Mouse (Mus musculus) MEL (cell line): ENCODE data around the gene Drc3. TPM values are rescaled to one million over a fixed set of nuclear protein-coding genes. Genes with fewer than 3 reads are reported as not detected.

Experiments used
- DNase-seq: peaks from one replicate; pipeline ENCODE4 v3.0.0; 2011; ENCODE audit warnings: low read depth, low spot score
- H3K27ac ChIP-seq: 2 replicates; pipeline ENCODE4 v1.5.1; 2012; ENCODE audit warnings: low read depth, mild to moderate bottlenecking, control low read depth, low read length, moderate library complexity; ENCODE audit not compliant: control insufficient read depth
- H3K27me3 ChIP-seq, 2 experiments: fragments of 150-350 bp in 1 of 2; sonication (generic) in 1 of 2; 2 replicates each; pipeline ENCODE4 v1.6.1; 2012; ENCODE audit warnings: low read length in 2 of 2, mild to moderate bottlenecking in 2 of 2, improper control_type of control experiment in 1 of 2, moderate library complexity in 1 of 2; ENCODE audit not compliant: insufficient read depth in 2 of 2, control insufficient read depth in 1 of 2
- H3K36me3 ChIP-seq, 2 experiments: 2 replicates each; pipeline ENCODE4 v1.6.1; 2012 to 2014; ENCODE audit warnings: low read length in 2 of 2, improper control_type of control experiment in 1 of 2, inconsistent platforms in 1 of 2, mild to moderate bottlenecking in 1 of 2; ENCODE audit not compliant: insufficient read depth in 2 of 2, control insufficient read depth in 1 of 2
- H3K4me1 ChIP-seq, 2 experiments: fragments of 150-350 bp in 1 of 2; sonication (generic) in 1 of 2; 2 replicates each; pipeline ENCODE4 v1.6.1; 2012; ENCODE audit warnings: low read length in 2 of 2, improper control_type of control experiment in 1 of 2, mild to moderate bottlenecking in 1 of 2; ENCODE audit not compliant: insufficient read depth in 2 of 2, control insufficient read depth in 1 of 2
- H3K4me3 ChIP-seq, 2 experiments: fragments of 150-350 bp in 1 of 2; sonication (generic) in 1 of 2; 2 replicates each; pipeline ENCODE4 v1.5.1; 2012; ENCODE audit warnings: low read depth in 2 of 2, low read length in 2 of 2, mild to moderate bottlenecking in 2 of 2, moderate library complexity in 2 of 2, control low read depth in 1 of 2, improper control_type of control experiment in 1 of 2; ENCODE audit not compliant: control insufficient read depth in 1 of 2, insufficient read depth in 1 of 2
- H3K79me2 ChIP-seq: 2 replicates; pipeline ENCODE4 v1.6.1; 2012; ENCODE audit warnings: mild to moderate bottlenecking, low read length, moderate library complexity; ENCODE audit not compliant: control insufficient read depth, poor library complexity, insufficient read depth
- H3K9ac ChIP-seq: 2 replicates; pipeline ENCODE4 v1.6.1; 2012; ENCODE audit warnings: low read depth, mild to moderate bottlenecking, control low read depth, low read length, moderate library complexity; ENCODE audit not compliant: control insufficient read depth, poor library complexity, severe bottlenecking
- H3K9me3 ChIP-seq: fragments of 150-350 bp; sonication (generic); replicated peaks from 2 replicates; pipeline ENCODE4 v1.6.1; 2012; ENCODE audit warnings: mild to moderate bottlenecking, low read length, improper control_type of control experiment, moderate library complexity; ENCODE audit not compliant: insufficient read depth
- BHLHE40 ChIP-seq: IDR thresholded peaks from 2 replicates; pipeline ENCODE4 v1.6.1; 2012; ENCODE audit warnings: low read depth, mild to moderate bottlenecking, inconsistent platforms, low read length, improper control_type of control experiment, borderline replicate concordance
- CTCF ChIP-seq, 3 experiments: IDR thresholded peaks in 2 of 3; conservative IDR thresholded peaks in 1 of 3; 2 replicates each; pipeline ENCODE4 v1.5.1; 2011 to 2012; ENCODE audit warnings: low read length in 3 of 3, low read depth in 2 of 3, mild to moderate bottlenecking in 2 of 3, improper control_type of control experiment in 1 of 3, inconsistent platforms in 1 of 3, mixed read lengths in 1 of 3, moderate library complexity in 1 of 3; ENCODE audit not compliant: control insufficient read depth in 1 of 3, insufficient read depth in 1 of 3, poor library complexity in 1 of 3, severe bottlenecking in 1 of 3
- ELF1 ChIP-seq: IDR thresholded peaks from 2 replicates; pipeline ENCODE4 v1.6.1; 2014; ENCODE audit warnings: low read depth, mild to moderate bottlenecking, inconsistent platforms, low read length, improper control_type of control experiment, moderate library complexity
- EP300 ChIP-seq, 2 experiments: IDR thresholded peaks; 2 replicates each; pipeline ENCODE4 v1.6.1; 2011; ENCODE audit warnings: improper control_type of control experiment in 2 of 2, low read length in 2 of 2, low read depth in 1 of 2, mild to moderate bottlenecking in 1 of 2
- MAZ ChIP-seq: IDR thresholded peaks from 2 replicates; pipeline ENCODE4 v1.6.1; 2012; ENCODE audit warnings: low read depth, mild to moderate bottlenecking, inconsistent platforms, low read length, improper control_type of control experiment
- MYB ChIP-seq: IDR thresholded peaks from 2 replicates; pipeline ENCODE4 v1.6.1; 2011; ENCODE audit warnings: mild to moderate bottlenecking, low read depth, low read length, improper control_type of control experiment
- NRF1 ChIP-seq: IDR thresholded peaks from 2 replicates; pipeline ENCODE4 v1.6.1; 2014; ENCODE audit warnings: low read depth, mild to moderate bottlenecking, inconsistent platforms, low read length, improper control_type of control experiment, moderate library complexity; ENCODE audit not compliant: poor library complexity, insufficient read depth, severe bottlenecking
- POLR2AphosphoS5 ChIP-seq: IDR thresholded peaks from 2 replicates; pipeline ENCODE4 v1.6.1; 2012; ENCODE audit warnings: low read depth, borderline replicate concordance, mild to moderate bottlenecking, inconsistent platforms, low read length, moderate library complexity, mixed read lengths
- RAD21 ChIP-seq: IDR thresholded peaks from 2 replicates; pipeline ENCODE4 v1.6.1; 2011; ENCODE audit warnings: mild to moderate bottlenecking, low read depth, low read length, improper control_type of control experiment
- SIN3A ChIP-seq: IDR thresholded peaks from 2 replicates; pipeline ENCODE4 v1.6.1; 2012; ENCODE audit warnings: low read length, improper control_type of control experiment, inconsistent platforms
- SMC3 ChIP-seq: IDR thresholded peaks from 2 replicates; pipeline ENCODE4 v1.6.1; 2011; ENCODE audit warnings: low read depth, low read length, improper control_type of control experiment
- TBP ChIP-seq: IDR thresholded peaks from 2 replicates; pipeline ENCODE4 v1.8.0; 2011; ENCODE audit warnings: low read depth, low read length, improper control_type of control experiment
- TCF12 ChIP-seq: IDR thresholded peaks from 2 replicates; pipeline ENCODE4 v1.6.1; 2014; ENCODE audit warnings: low read depth, mild to moderate bottlenecking, inconsistent platforms, low read length, improper control_type of control experiment, moderate library complexity
- USF1 ChIP-seq: IDR thresholded peaks from 2 replicates; pipeline ENCODE4 v1.6.1; 2014; ENCODE audit warnings: low read depth, mild to moderate bottlenecking, inconsistent platforms, low read length, improper control_type of control experiment, moderate library complexity
- ZC3H11A ChIP-seq: IDR thresholded peaks from 2 replicates; pipeline ENCODE4 v1.6.1; 2012; ENCODE audit warnings: low read depth, mild to moderate bottlenecking, inconsistent platforms, low read length, improper control_type of control experiment
- polyA plus RNA-seq, 2 experiments: library from polyadenylated mRNA; stranded (reverse) in 1 of 2; unstranded in 1 of 2; fragments of >175 nt in 1 of 2; fragments of >200 nt in 1 of 2; gene quantifications; 2 replicates each; pipeline versions ENCODE4 v1.2.1 to v1.2.4; 2012; ENCODE audit warnings: low replicate concordance in 2 of 2, low read depth in 1 of 2; ENCODE audit not compliant: insufficient read length in 2 of 2, insufficient read depth in 1 of 2, missing spikeins in 1 of 2
- total RNA-seq: library from RNA; depleted of rRNA; stranded (reverse); fragments of 300-350 nt; gene quantifications from 2 replicates; pipeline ENCODE4 v1.2.3, GENCODE M21; 2012

The Drc3 gene
- total and polyA plus RNA-seq, 3 experiments = 0.69 to 0.91 TPM; not detected in 1

DNA sequence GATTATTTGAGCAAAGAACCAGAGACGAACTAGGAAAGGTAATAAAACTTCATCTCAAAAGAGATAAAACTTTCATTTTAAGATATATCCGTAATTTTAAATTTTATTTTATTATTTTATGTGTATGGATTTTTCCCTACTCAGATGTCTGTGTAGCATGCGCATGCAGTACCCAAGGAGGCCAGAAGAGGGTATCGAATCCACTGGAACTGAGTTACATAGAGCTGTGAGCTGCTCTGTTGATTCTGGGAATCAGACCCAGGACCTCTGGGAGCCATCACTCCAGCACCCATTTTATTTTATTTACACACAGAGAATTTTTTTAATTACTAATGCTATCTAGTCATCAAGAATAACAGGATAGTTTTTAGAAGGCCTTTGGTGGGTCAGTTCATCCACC is 46.3 kb upstream of the Drc3 start:
- no peak overlapping the region for H3K9ac ChIP-seq
- no peaks in the 10 kb centered on the region for H3K9me3 ChIP-seq
- H3K79me2 ChIP-seq = no peaks in the 10 kb centered on the region
- H3K4me3 ChIP-seq = no peak overlapping the region
- no peak overlapping the region for H3K27ac ChIP-seq
- no peaks in the 10 kb centered on the region for H3K27me3 ChIP-seq
- peaks cover 0 to 3% of the 10 kb centered on the region in 2 experiments; a peak in 1 of 4 replicates for H3K4me1 ChIP-seq
- H3K36me3 ChIP-seq = no peaks in the 10 kb centered on the region
- TF ChIP-seq BHLHE40 (peak; percentile 23; the same call in 1 of the 2 replicates), CTCF (IDR thresholded peaks at IDR 0.05 in 2 of 3, conservative IDR thresholded peaks at IDR 0.05 in 1 of 3; ENCODE audit: control insufficient read depth in 1 of 3, insufficient read depth in 1 of 3, low read depth in 2 of 3, low read length in 3 of 3, poor library complexity in 1 of 3, severe bottlenecking in 1 of 3) (peak; percentile 64 to 77 (median 72)), RAD21 (peak; percentile 65), NRF1 (no peak), TCF12 (no peak), ELF1 (no peak), POLR2AphosphoS5 (no peak), MYB (no peak), ZC3H11A (peak; percentile 46; the same call in 1 of the 2 replicates), SMC3 (peak; percentile 67), SIN3A (no peak), EP300 (IDR thresholded peaks at IDR 0.05; ENCODE audit: low read depth in 1 of 2, low read length in 2 of 2) (no peak)
- DNase-seq = peak; percentile 77

DNA sequence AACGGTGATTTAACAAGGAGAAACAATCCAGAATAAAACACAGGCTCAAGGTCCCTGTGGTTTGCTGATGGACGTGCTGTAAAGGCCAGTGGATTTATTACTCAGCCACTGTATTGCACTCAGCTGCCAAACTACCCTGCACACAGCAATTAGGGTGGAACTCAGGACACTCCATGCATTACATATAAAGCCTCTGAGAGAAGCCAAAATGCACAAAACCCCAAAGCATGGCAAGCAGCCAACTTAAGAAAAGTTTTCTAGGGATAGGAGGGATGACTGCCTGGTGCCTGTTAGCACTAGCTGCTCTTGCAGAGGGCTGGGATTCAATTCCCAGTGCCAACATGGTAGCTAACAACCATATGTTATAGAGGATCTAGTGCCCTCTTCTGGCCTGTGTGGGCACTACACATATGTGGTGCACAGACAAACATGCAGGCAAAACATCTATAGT is 45.7 kb upstream of the Drc3 start:
- no peaks in the 10 kb centered on the region for H3K4me1 ChIP-seq
- no peak overlapping the region for H3K4me3 ChIP-seq
- no peak for TF ChIP-seq TCF12
- no peak for TF ChIP-seq USF1
- no peak for TF ChIP-seq TBP
- no peak for TF ChIP-seq POLR2AphosphoS5
- TF ChIP-seq CTCF (IDR thresholded peaks at IDR 0.05 in 2 of 3, conservative IDR thresholded peaks at IDR 0.05 in 1 of 3; ENCODE audit: control insufficient read depth in 1 of 3, insufficient read depth in 1 of 3, low read depth in 2 of 3, low read length in 3 of 3, poor library complexity in 1 of 3, severe bottlenecking in 1 of 3) = peak; percentile 62 to 75 (median 73)
- peak; percentile 52 for TF ChIP-seq RAD21
- no peak for TF ChIP-seq MAZ
- peak; percentile 68 for TF ChIP-seq SMC3
- H3K79me2 ChIP-seq = no peaks in the 10 kb centered on the region
- H3K27me3 ChIP-seq = no peaks in the 10 kb centered on the region
- H3K36me3 ChIP-seq = no peaks in the 10 kb centered on the region
- no peaks in the 10 kb centered on the region for H3K9me3 ChIP-seq
- peak; percentile 74 for DNase-seq
- H3K9ac ChIP-seq = no peak overlapping the region
- H3K27ac ChIP-seq = no peak overlapping the region
